Mouse (Mus musculus) stomach, embryonic 16.5 days (tissue): ENCODE results near the gene Plin2. TPM values are rescaled to one million over a fixed set of nuclear protein-coding genes. Genes with fewer than 3 reads are reported as not detected.
A peak's percentile ranks its signal among the peaks of the same experiment; 100 is the strongest.
"Not testable (repeated sequence)": the region's sequence is repeated elsewhere in the genome, so short reads cannot be mapped to it uniquely, and the experiment has no call there.

Source experiments
- ATAC-seq: fragments of 200-750 bp; cut with Nextera tagmentation; 2 replicates; pipeline ENCODE4 v1.8.0; 2017; ENCODE audit warnings: moderate number of reproducible peaks, moderate TSS enrichment; ENCODE audit not compliant: insufficient read depth, low FRiP score
- H3K27ac ChIP-seq: fragments of 300-500 bp; sonication (generic); 2 replicates; pipeline ENCODE4 v1.5.1; 2014; ENCODE audit warnings: low read length
- H3K27me3 ChIP-seq: fragments of 300-500 bp; sonication (generic); 2 replicates; pipeline ENCODE4 v1.6.1; 2014; ENCODE audit warnings: low read length, control low read depth, mixed read lengths; ENCODE audit not compliant: control insufficient read depth, insufficient read depth
- H3K36me3 ChIP-seq: fragments of 300-500 bp; sonication (generic); 2 replicates; pipeline ENCODE4 v1.6.1; 2014; ENCODE audit warnings: low read length; ENCODE audit not compliant: control insufficient read depth, insufficient read depth
- H3K4me1 ChIP-seq: fragments of 300-500 bp; sonication (generic); 2 replicates; pipeline ENCODE4 v1.6.1; 2014; ENCODE audit warnings: low read length, control low read depth, mixed read lengths; ENCODE audit not compliant: control insufficient read depth, insufficient read depth
- H3K4me2 ChIP-seq: fragments of 300-500 bp; sonication (generic); 2 replicates; pipeline ENCODE4 v1.6.1; 2014; ENCODE audit warnings: low read depth, low read length, mixed read lengths
- H3K4me3 ChIP-seq: fragments of 300-500 bp; sonication (generic); replicated peaks from 2 replicates; pipeline ENCODE4 v1.5.1; 2014; ENCODE audit warnings: mild to moderate bottlenecking, low read length
- H3K9ac ChIP-seq: fragments of 300-500 bp; sonication (generic); 2 replicates; pipeline ENCODE4 v1.6.1; 2014; ENCODE audit warnings: low read length
- H3K9me3 ChIP-seq: fragments of 300-500 bp; sonication (generic); replicated peaks from 2 replicates; pipeline ENCODE4 v1.6.1; 2016; ENCODE audit warnings: low read length, control low read depth; ENCODE audit not compliant: control insufficient read depth
- WGBS: fragments of 180-500 bp; shearing (Covaris S2); extraction: QIAGEN DNeasy Blood & Tissue Kit; methylation state at CpG from one replicate; pipeline ENCODE4 v1.1.7; 2014; 5-methylcytosine and 5-hydroxymethylcytosine counted together
- polyA plus RNA-seq: library from polyadenylated mRNA; unstranded; fragments of >200 nt; fragmentation: Nextera tagmentation; extraction: Ambion mirVana; gene quantifications from 2 replicates; pipeline ENCODE4 v1.2.1, GENCODE M21; 2015

Plin2 gene
- polyA plus RNA-seq, 1 experiment from 2014 or later = 83.5 TPM

DNA sequence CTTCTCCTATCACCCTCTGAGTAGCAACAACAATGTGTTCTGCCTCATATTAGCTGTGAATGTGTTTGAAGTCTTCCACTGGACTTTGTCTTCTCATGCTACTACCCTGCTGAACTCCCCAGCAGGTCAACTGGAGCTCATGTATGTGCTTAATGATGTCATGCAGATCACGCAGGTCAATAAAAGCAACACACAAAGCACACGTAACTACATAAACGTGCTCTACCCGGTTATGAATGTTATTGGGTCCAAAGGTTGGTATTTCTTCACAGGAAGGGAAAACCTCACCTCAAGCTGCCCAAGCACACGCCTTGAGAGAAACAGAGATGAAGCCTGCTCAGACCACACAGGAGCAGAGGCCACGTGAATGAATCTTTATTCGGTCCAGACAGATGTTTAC, 43.4 kb downstream of the Plin2 start:
- not testable (repeated sequence) for H3K4me2 ChIP-seq, H3K36me3 ChIP-seq, H3K27me3 ChIP-seq, H3K9ac ChIP-seq, H3K4me3 ChIP-seq, H3K27ac ChIP-seq, H3K4me1 ChIP-seq, H3K9me3 ChIP-seq
- ATAC-seq = 0 out of 2 replicates have a peak, but pooled peaks have one; percentile 60
- WGBS = 79% methylated on average over 7 of the region's 7 CpGs

DNA sequence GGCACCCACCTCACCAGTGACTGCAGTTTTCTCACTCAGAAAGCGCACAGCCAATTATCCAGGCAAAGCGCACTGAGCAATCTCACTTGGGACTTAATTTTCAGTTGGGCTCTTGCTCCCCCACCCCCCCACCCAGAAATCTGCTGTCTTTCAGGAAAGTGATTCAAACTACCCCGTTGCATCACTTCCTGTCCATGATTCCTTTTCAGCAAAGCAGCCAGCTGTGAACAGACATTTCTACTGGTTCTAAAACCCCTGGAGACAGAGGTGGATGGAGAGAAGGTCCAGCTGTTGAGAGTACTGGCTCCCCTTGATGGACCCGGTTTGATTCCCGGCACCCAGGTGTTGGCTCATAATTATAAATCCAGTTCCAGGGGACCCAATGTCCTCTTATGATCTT, 44.4 kb downstream of the Plin2 start:
- ATAC-seq = no peak
- H3K27ac ChIP-seq = no peak overlapping the region
- WGBS = 75% methylated on average over 5 of the region's 5 CpGs

DNA sequence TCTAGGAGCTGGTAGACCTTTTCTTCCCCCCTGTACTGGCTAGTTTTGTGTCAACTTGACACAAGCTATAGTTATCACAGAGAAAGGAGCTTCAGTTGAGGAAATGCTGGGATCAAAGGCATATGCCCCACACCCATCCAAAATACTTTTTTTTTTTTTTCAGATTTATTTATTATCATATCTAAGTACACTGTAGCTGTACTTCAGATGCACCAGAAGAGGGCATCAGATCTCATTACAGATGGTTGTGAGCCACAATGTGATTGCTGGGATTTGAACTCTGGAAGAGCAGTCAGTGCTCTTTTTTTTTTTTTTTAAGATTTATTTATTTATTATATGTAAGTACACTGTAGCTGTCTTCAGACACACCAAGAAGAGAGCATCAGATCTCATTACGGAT, 47.3 kb downstream of the Plin2 start:
- ATAC-seq, H3K4me3 ChIP-seq, H3K27me3 ChIP-seq, H3K4me2 ChIP-seq, H3K9me3 ChIP-seq, H3K9ac ChIP-seq, H3K36me3 ChIP-seq, H3K4me1 ChIP-seq, H3K27ac ChIP-seq: not testable (repeated sequence)
- 88% methylated on average over 1 of the region's 1 CpGs for whole genome bisulfite sequencing

More for the DNA sequence above, 44.4 kb downstream of the Plin2 start:
- no peaks in the 10 kb centered on the region for H3K4me1 ChIP-seq
- no peak overlapping the region for H3K4me3 ChIP-seq
- no peak overlapping the region for H3K4me2 ChIP-seq
- H3K27me3 ChIP-seq = no peaks in the 10 kb centered on the region
- no peak overlapping the region for H3K9ac ChIP-seq
- no peaks in the 10 kb centered on the region for H3K9me3 ChIP-seq
- no peaks in the 10 kb centered on the region for H3K36me3 ChIP-seq

GRCm38 (mm10) chr4:86622116-86622515, 47.7 kb downstream of the Plin2 start:
- Histone ChIP-seq H3K27ac (no peak overlapping the region), H3K4me1 (no peaks in the 10 kb centered on the region), H3K4me2 (no peak overlapping the region), H3K4me3 (no peak overlapping the region), H3K27me3 (no peaks in the 10 kb centered on the region), H3K36me3 (no peaks in the 10 kb centered on the region), H3K9me3 (no peaks in the 10 kb centered on the region), H3K9ac (no peak overlapping the region)
- 58% methylated on average over 3 of the region's 3 CpGs for WGBS
- no peak for ATAC-seq

DNA sequence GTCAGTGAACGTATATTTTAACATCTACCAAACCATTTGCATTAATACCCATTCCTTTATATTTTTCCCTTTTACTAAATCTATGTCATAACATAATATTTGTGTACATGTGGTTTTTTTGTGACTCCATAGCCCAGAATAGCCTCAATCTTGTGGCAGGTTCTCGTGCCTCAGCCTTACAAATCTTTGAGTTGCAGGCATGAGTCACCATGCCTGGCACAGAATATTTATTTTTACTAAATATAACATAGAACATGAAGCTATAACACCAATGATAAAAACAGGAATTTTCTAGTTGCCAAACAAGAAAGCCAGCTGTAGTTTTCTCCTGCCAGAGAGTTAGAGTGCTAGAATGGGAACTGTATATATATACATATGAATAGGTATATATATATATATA, 49.4 kb downstream of the Plin2 start:
- no peak for ATAC-seq
- Histone ChIP-seq H3K9me3 (no peaks in the 10 kb centered on the region), H3K9ac (no peak overlapping the region), H3K4me1 (no peaks in the 10 kb centered on the region), H3K4me2 (no peak overlapping the region), H3K27ac (no peak overlapping the region), H3K36me3 (no peaks in the 10 kb centered on the region), H3K4me3 (no peak overlapping the region), H3K27me3 (no peaks in the 10 kb centered on the region)
- WGBS = 66% methylated on average over 2 of the region's 2 CpGs

DNA sequence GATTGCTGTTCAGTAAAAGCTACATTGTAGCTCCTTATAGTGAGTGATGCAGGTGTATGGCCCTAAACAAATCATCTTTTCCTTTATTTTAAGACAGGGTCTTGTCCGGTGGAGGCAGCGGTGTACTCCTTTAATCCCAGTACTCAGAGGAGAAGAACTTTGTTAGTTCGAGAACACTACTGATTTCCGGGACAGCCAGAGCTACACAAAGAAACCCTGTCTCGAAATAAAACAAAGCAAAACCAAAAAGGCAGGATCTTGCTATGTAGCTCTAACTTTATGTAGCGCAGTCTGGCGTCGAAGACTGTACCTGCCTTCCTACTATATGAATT, 57.6 kb downstream of the Plin2 start:
- 33% methylated on average over 8 of the region's 8 CpGs for WGBS
- no peak; the same call in 1 of the 2 replicates for ATAC-seq

DNA sequence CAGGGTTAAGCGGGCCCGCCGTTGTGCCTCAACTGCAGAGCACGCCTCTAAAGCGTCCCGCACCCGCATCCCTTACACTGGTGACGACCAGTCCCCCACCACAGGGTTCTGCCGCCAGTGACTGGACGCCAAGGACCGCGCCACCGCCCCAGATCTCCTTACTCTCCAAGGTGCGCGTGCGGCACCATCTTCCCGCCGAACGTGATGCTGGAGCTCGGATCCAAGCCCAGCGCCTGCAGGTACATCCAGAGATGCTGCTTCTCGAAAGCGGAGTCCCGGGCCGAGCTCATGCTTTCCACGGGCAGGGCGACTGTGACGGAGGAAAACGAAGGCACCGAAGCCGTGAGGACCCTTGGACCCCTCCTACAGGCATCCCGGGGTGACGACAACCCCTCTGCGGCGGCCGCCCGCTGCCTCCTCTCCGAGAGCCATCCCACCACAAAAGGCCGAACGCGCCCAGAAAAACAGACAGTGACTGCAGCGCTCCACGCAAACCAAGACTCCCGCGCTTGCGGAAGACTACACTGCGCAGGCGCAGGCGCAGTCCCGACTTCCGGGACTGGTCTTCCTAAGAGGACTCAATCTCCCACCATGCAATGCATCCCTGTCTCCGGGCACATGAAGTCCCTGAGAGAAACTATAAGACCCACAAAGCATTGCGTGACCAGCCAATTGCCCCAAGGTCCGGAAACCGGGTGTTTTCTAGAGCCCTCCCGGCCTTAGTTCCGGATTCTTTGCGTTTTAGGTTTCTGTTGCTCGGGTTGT, 58.2 kb downstream of the Plin2 start, which contains the start of gene Haus6:
TSS of gene Haus6 (minus strand) at position 532 of the 765 bp plus-strand sequence.
- ATAC-seq = peak; percentile 100
- Histone ChIP-seq H3K9me3 (no peaks in the 10 kb centered on the region), H3K27me3 (no peaks in the 10 kb centered on the region), H3K4me1 (peaks cover 5% of the 10 kb centered on the region), H3K4me3 (peak within 1 kb of the TSS; percentile 94), H3K9ac (peak within 1 kb of the TSS; percentile 91), H3K36me3 (no peaks in the 10 kb centered on the region), H3K4me2 (peak within 1 kb of the TSS; percentile 79), H3K27ac (peak within 1 kb of the TSS; percentile 57)
- WGBS = under 1% methylated on average over 59 of the region's 59 CpGs

More for the DNA sequence above, 57.6 kb downstream of the Plin2 start:
- Histone ChIP-seq H3K4me2 (peak overlapping the region; percentile 45), H3K27ac (peak overlapping the region; percentile 42), H3K9ac (peak overlapping the region; percentile 72), H3K36me3 (no peaks in the 10 kb centered on the region), H3K4me3 (peak overlapping the region; percentile 94), H3K27me3 (no peaks in the 10 kb centered on the region), H3K9me3 (no peaks in the 10 kb centered on the region), H3K4me1 (peaks cover 5% of the 10 kb centered on the region)

Other genes starting within 250 kb of the Plin2 start
- 0.13 TPM in 1 of 2 replicates, not detected in the other for gene Saxo1, start 111.7 kb downstream of the Plin2 start, polyA plus RNA-seq
- 117 and 125 TPM in 2 replicates for gene Rraga, start 94.4 kb downstream of the Plin2 start, polyA plus RNA-seq
- gene Haus6, start 58.0 kb downstream of the Plin2 start, polyA plus RNA-seq = 12.5 and 14.3 TPM in 2 replicates
- gene Dennd4c, start 78.5 kb upstream of the Plin2 start, polyA plus RNA-seq = 6.9 and 9.0 TPM in 2 replicates
- 556 and 729 TPM in 2 replicates for gene Rps6, start 187.4 kb upstream of the Plin2 start, polyA plus RNA-seq
- gene Acer2, start 204.3 kb upstream of the Plin2 start, polyA plus RNA-seq = 22.5 and 24.2 TPM in 2 replicates